Mouse (Mus musculus) cerebellum, adult 2 months (tissue): ENCODE results near the gene Rad51b.

Source experiments
- CTCF ChIP-seq: fragments of 200-500 bp; IDR thresholded peaks from 2 replicates; pipeline ENCODE4 v1.5.1; 2011; ENCODE audit warnings: low read depth, mild to moderate bottlenecking, control low read depth, low read length, moderate library complexity, borderline replicate concordance; ENCODE audit not compliant: insufficient read depth
- POLR2A ChIP-seq: fragments of 200-500 bp; IDR thresholded peaks from 2 replicates; pipeline ENCODE4 v1.6.1; 2011; ENCODE audit warnings: low read length, control low read depth, borderline replicate concordance; ENCODE audit not compliant: insufficient read depth

- no peak for TF ChIP-seq CTCF
- TF ChIP-seq POLR2A, result no peak
Observed at GRCm38 (mm10) chr12:79613061-79613788, 316.1 kb downstream of the Rad51b start.
